Mouse (Mus musculus): ENCODE results near the gene Nrxn1.

GRCm38 (mm10) chr17:90419615-90420014 is 673.3 kb downstream of the Nrxn1 start:
- TF ChIP-seq POLR2A (IDR thresholded peaks at IDR 0.05; ENCODE audit: borderline replicate concordance, extremely low read depth, low read depth, low read length) (no peak), CTCF (IDR thresholded peaks at IDR 0.05; ENCODE audit: insufficient read depth, low read length) (no peak)
